Mouse (Mus musculus) A20 (cell line): ENCODE results near the gene Gmeb1.
"Not testable (repeated sequence)": the region's sequence is repeated elsewhere in the genome, so short reads cannot be mapped to it uniquely, and the experiment has no call there.

ENCODE experiments used
- DNase-seq: peaks from one replicate; pipeline ENCODE4 v3.0.0-alpha.2; 2011; ENCODE audit warnings: low read depth, low spot score

The Gmeb1 gene

DNA sequence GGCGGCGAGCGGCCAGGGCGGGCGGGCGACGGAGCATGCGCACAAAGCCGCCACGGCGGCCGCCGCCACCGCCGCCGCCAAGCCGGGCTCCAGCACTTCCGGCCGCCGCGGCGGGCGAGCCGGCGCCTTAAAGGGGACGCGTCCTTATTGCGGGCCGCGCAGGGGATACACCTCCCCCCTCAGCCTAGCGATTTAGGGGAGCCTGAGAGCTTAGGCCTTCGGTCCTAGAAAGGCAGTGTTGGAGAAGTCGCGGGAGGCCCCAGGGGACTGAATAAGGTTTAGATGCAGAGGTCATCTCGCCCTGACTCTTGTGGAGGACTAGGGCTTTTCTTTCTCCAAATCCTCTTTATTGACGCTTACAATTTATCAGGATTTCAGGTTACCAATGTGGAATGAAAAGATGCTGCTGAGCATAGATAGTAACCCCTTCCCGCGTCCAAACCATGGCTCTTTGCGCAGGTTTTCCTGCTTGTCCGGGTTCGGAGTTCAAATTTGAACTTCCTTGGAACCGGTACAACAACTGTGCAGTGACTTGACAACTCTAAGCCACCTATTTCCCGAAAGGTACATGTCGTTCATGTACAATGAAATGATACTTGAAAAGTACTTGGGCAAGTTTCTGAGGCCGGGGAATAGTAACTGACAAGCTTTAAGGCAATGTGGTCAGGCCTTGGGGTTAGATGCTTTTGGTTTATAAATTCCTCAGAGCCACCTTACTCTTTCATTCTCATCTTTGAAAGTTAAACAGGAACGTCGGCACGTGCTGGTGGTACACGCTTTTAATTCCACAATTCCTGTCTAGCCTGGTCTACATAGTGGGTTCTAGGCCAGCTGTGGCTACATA is at the start of gene Gmeb1:
Gene Gmeb1, minus strand, starts transcription at position 89 of the 844 bp plus-strand sequence.
- DNase-seq: peak; percentile 89

DNA sequence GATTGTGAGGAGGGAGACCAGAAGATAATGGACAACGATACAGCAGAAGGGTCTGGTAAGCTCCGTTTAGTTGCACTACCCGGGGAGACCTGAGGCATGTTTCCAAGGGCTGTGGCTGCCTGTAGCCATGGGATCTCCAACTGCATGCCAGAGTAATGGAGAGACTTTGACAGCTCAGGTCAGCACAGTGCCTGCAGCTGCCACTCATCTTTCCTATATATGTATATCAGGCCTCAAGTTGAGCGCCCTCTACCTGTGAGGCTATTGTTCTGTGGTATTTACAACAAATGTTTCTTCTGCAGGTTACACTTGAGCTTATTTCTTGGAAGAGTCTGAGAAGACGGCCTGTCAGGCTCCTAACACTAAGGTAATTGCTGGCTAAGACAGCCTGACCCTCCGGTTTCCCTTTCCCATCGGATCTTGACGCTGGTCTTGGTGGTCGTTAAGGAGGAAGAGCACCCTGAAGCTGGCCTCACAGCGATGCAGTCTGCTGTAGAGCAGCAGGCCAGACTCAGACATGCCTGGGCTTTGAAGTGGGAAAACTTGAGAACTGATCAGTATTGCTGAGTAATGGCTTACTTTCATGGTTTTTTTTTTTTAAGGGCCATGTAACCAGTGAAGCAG is 48.6 kb upstream of the Gmeb1 start:
- peak; percentile 69 for DNase-seq

DNA sequence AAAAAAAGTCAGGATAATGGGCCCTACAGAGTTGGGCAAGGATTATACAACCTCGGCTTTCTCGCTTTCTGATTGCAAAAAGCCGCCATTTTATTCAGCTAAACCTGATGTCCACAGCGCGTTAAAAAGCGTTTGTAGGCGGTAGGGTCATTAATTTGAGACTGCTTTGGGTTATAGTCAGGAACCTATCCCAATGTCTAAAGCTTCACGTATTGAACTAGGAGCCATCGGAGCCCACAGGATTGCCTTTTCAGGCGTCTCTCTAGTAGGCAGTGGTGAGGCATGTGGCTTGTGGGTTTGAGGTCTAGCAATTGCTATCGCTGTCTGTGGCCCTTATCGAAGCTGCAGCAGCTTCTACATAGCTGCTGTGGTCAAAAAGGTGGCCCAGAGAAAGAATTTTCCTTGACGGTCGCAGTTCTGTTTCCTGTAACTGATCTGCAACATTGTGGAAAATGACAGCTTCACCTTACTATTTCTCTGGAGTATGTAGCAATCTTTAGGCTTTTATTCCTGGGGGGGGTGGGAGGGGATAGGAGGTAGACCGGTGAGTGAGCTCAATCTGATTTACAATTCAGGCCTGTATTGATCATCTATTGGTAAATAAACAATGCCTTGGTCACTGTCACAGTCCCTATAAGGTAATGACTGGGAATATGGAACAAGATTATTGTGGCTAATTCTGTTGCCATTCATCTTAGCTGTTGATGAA is 47.9 kb upstream of the Gmeb1 start:
- DNase-seq: no peak

DNA sequence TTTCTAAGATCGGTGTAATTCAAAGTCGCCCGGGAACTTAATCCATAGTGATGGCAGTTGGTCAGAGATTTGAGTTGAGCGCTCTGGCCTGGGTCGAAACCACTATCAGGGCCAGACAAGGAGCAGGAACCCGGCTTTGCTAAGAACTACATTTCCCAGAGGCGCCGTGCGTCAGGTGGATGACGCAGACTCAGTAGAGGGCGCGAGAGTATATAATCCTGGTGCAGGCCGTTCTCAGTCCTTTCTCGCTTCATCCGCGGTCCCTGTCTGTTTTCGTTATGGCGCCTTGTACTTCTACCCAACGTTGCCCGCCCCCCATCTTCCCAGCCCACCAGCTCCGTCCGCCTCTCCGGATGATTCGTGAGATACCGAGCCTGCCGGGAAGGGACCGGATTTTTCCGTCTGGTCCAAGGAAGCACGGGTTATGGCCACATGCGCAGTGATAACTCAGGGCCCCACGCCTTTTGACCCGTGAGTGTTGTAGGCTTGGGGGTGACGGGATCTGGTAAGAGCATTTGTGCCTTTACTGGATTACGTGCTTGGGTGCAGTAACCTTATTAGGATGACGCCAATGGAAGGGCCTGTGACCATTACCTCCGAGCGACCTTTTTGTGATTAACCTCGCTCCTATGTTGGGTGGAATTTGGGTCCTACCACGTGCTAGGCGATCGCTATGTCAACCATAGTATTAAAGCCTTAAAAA is 47.2 kb upstream of the Gmeb1 start:
- DNase-seq: peak; percentile 86

DNA sequence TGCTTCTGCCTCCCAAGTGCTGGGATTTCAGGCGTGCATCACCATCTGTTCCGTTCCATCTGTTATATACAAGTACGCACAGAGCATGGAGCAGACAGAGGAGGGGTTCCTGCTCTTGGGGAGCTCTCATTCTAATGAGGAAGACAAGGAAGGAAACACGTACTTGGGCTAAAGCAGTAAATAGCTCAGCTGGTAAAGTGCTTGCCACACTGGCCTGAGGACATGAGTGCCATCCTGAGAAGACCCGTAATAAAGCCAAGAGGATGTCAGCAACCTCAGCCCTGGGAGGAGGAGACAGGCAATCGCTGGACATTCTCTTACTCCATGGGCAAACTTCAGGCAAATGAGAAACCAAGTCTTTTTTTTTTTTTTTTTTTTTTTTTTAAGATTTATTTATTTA is 44.6 kb upstream of the Gmeb1 start:
- DNase-seq: no peak

DNA sequence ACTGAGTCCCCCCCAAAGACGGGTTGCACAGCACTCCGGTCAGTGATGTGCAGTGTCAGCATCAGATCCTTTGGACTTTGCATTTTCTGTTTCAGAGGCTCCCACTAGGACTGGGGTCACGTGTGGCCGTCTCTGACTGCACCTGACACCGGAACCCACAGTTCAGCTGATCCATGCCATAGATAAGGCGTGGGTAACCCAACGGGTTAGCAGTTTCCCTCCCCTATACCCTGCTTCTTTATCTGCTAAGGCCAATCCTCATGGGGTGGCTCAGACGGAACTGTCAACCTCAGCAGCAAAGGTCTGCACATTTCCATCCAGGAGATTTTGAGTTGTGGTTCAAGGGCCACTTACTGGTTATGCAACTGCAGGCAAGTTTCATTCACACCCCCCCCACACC is 43.9 kb upstream of the Gmeb1 start:
- DNase-seq: no peak

DNA sequence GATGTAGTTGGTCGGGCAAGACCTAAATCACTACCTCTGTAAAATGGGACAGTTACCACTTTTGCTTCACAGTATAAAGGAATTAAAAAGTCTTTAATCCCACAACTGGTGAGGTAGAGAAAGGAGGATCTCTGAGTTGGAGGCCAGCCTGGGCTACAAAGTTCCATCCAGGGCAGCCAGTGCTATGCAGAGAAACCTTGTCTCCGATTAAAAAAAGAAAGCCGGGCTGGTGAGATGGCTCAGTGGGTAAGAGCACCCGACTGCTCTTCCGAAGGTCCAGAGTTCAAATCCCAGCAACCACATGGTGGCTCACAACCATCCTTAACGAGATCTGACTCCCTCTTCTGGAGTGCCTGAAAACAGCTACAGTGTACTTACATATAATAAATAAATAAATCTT is 42.1 kb upstream of the Gmeb1 start:
- not testable (repeated sequence) for DNase-seq

DNA sequence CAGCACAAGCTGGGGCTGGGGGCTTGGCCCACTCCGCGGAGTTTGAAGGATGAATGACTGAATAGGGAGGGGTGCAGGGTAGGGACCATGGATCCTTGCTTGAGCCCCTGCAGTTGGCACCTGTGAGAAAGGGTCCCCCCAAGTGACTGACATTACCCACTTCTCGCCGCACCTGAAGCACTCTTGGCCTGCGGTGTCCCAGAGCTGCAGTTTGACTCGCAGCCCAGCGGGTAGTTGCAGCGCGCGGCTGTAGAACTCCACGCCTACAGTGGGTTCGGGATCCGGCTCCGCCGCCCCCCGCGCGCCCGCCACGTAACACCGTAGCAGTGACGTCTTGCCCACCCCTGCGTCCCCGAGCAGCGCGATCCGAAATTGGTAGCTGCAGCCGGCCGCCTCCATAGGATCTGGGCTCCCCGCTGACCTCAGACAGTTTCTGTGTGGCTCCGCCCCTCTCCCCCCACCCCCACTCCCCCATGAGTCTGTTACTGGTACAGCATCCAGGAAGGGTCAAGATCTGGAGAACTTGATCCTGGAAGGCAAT is 41.6 kb upstream of the Gmeb1 start, which contains the start of gene Rab42:
Gene Rab42, minus strand, starts transcription at position 447 of the 541 bp plus-strand sequence.
- DNase-seq: peak; percentile 39

DNA sequence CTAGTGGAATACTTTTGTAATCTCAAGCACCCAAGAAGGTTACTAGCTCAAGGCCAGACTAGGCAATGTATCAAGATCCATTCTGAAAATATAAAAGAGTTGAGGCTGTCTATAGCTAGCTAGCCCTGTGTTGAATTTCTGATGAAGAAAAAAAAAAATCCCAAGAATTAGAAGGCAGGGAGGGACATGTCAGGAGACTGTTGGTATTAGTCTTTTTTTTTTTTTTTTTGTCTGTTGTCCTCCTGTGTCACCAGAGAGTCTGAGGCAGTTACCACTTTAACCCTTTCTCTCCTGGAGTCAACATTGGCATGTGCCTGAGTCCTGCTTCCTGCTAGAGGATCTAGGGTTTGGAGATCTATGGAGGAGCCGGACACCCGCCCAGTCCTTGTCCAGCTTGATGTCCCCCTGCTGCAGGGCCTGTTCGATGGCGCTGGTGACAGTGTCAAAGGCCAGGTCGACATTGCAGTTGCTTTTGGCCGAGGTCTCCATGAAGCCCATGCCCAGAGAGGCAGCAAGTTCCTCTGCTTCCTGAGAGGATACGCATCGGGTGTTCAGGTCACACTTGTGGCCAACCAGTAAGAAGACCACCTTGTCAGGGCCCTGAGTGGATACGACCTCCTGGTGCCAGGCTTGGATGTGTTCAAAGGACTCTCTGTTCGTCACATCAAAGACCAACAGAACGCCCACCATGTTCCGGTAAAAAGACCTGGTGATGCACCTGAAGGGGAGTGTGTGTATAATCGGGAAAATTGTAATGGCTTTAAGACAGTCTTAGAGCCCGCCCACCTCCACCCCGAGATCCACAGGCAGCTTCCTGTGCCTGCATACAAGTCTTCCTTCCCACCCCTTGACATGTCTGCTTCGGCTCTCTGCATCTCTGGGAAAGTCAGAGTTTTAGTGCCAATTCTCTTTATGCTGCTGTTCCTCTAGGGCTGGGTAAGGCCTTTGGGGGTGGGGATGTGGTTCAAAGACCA is 40.9 kb upstream of the Gmeb1 start:
- DNase-seq: no peak

DNA sequence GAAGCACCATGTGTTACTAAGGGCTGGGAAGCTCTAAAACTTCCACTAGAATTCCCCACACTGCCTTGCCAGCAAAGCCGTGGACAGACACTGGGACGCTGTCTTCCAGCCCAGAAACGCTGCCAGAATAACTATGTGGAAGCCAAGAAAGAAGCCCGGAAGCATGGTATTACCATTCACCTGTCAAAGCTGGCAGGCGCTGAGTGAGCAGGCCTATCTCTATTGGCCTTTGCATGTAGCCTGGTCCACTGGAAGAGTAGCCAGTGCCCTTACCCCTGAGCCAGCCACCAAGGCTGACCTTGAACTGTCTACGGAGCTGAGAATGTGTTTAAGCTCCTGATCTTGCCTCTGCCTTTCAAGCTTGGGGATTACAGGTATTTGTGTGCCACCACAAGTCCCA is 40.1 kb upstream of the Gmeb1 start:
- DNase-seq: no peak

DNA sequence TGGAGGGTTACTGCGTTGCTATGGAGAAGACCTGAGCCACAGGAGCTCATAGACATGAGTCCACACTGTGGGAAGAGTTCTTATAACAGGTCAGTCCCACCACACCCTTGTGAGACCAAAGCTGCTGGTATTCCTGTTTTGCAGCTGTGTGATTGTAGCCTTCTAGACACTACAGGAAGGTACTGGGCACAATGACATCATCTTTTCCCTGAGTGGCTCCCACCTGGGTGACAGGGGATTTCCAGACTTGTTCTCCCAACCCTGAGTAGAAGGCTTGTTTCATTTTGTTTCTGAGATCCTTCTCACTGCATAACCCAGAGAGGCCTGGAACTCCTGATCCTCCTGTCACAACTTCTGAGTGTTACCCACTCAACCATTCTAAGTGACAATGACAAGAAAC is 38.4 kb upstream of the Gmeb1 start:
- no peak for DNase-seq

DNA sequence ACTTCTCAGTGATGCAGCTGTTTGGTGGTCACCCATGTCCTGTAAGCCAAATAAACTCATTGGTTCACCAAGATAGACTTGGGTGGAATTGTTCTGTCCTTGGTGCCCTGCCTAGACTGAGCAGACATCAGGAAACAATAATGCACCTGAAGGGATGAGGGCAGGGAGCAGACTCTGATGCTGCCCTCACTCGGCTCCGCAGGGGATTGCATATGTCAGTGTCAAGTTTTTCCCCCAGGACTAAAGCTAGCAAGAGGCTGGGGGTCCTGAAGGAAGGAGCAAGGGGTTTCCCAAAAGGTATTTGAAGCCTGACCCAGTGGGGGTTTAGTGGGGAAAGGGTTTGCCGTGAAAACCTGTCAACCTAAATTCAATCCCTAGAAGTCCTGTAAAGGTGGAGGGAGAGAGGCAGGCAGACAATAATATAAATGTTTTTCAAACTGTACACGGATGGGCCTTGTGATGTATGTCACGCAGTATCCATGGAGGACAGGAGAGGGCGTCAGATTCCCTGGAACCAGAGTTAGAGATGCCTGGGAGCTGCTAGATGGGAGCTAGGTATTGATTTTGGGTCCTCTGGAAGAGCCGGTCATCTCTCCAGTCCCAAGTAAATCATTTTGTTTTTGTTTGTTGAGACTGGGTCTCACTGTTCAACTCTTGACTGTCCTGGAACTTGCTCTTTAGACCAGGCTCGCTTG is 34.4 kb upstream of the Gmeb1 start:
- no peak for DNase-seq

DNA sequence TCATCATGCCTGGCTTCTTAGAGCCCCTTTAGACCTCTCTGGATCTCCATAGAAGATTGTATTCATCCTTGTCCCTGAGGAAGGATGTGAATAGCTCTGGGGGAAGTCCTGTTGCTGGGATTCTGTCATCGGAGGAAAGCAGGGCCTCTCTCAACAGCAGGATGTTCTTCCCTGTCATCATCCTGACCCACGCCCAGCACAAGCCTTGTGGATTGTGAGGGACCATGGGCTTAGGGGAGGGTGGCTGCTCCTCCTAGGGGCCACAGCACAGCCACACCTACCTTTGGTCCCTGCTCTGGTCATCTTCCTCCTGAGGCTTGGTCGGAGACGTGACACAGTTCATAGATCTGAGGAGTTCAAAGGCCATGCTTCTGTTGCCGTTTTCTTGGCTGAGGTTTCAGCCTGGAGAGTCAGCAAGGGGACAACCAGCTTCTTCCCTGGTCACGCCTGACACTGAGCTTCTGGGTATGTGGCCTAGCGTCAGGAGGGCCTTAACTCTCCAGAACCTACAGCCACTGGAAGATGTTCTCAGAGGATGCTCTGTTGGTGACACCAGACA is 32.4 kb upstream of the Gmeb1 start:
- DNase-seq: no peak

DNA sequence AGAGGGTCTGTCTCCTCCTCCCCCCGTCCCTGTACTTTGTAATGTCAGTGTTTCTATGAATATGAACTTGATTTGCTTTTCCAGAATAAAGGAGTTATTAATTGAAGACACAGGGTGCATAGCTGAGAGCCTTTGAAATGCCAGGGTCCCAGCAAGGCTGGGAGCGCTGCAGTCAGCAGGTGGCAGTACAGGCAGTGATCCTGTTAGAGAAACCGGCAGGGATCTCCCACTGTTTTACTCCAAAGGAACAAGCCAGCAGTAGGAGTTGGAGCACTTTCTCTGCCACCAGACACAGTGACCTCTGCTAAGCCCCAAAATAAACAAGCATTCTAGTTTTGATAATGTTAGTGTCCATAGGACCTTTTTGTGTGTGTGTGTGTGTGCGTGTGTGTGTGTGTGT is 31.6 kb upstream of the Gmeb1 start:
- no peak for DNase-seq

DNA sequence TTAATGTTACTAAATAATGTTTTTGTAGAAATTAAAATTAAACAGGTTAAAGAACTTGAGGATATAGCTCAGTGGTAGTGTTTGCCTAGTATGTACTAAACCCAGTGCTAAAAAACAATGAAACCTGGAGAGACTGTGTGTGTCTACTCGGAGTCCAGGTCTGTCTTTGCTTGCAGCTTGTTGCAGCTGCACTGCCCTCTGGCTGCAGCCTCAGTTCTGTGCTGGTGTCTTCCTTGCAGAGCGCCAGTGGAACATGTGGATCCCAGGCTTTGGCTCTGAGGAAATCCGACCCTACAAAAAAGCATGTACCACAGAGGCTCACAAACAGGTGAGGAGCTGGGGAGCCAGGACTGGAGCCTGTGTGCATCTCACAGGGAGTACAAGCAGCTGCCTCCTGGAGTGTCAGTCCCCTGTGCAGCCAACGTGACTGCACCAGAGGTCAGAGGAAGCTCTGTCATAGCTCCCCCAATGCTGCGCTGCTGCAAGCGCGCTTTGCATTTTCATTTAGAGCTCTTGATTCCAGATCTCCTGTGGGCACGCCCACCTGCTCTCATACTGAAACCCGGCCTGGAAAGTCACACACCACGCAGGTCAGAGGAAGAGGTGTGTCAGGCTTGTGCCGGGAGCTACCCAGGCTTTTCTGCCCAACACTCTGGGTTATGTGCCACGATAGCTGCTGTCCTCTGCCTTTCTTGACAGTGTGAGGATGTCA is 30.4 kb upstream of the Gmeb1 start:
- no peak for DNase-seq

DNA sequence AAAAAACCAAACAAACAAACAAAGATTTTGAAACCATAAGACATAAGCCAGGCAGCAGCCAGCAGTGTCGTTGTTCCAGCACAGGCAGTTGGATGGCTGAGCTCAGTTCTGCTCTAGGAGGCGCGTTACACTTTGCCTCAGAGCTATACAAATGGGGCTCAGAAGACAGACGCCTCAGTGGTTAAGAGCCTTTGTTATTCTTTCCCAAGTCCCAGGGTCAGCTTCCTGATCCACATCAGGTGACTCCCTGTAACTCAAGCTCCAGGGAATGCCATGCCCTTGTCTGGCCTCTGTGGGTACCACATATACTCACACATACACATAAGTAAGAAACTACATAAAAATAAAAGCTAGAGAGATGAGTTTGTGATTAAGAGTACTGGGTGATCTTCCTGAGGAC is 29.7 kb upstream of the Gmeb1 start:
- no peak for DNase-seq

DNA sequence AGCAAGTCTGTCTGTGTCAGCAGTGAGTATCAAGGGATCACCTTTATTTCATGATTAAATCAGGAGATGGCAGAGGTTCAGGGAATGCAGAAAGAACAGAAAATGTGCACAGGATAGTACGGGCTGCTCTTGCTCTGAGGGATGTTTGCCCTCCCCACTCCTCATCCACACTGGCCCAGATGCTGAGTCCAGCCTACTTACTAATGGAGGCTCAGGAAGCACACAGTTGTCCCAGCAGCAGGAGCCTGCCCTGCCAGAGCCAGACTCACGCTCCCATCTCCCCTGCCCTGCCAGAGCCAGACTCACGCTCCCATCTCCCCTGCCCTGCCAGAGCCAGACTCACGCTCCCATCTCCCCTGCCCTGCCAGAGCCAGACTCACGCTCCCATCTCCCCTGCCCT is 27.4 kb upstream of the Gmeb1 start:
- not testable (repeated sequence) for DNase-seq

DNA sequence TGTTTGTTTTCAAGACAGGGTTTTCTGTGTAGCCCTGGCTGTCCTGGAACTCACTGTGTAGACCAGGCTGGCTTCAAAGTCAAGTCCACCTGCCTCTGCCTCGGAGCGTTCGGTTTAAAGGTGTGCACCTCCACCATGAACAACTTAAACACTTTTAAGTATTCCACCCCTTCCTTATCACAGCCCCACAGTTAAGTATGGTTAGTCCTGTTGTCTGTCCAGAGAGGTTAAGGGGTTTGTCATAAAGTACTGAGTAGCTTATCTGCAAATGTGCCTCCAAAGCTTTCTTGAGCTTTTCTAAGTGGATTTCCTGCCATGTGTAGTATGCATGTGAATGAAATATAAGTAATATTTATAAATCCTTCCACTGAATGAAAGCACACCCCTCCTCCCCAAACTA is 14.5 kb upstream of the Gmeb1 start:
- DNase-seq: no peak
